Mouse (Mus musculus) ES-Bruce4 (cell line): ENCODE results near the gene St13.

Experiments used
- CTCF ChIP-seq: IDR thresholded peaks from one replicate; pipeline ENCODE4 v1.8.1; 2011; ENCODE audit warnings: low read depth, low read length
- EP300 ChIP-seq: IDR thresholded peaks from 2 replicates; pipeline ENCODE4 v1.6.1; 2011; ENCODE audit warnings: low read depth, low read length; ENCODE audit not compliant: insufficient read depth
- POLR2A ChIP-seq: IDR thresholded peaks from one replicate; pipeline ENCODE4 v1.8.1; 2011; ENCODE audit warnings: low read length; ENCODE audit not compliant: insufficient read depth

GRCm38 (mm10) chr15:81366241-81366640 is 33.6 kb downstream of the St13 start:
- TF ChIP-seq POLR2A (no peak), CTCF (no peak), EP300 (no peak)
